Mouse (Mus musculus): ENCODE results near the gene Ndufa7.

Ndufa7 gene

DNA sequence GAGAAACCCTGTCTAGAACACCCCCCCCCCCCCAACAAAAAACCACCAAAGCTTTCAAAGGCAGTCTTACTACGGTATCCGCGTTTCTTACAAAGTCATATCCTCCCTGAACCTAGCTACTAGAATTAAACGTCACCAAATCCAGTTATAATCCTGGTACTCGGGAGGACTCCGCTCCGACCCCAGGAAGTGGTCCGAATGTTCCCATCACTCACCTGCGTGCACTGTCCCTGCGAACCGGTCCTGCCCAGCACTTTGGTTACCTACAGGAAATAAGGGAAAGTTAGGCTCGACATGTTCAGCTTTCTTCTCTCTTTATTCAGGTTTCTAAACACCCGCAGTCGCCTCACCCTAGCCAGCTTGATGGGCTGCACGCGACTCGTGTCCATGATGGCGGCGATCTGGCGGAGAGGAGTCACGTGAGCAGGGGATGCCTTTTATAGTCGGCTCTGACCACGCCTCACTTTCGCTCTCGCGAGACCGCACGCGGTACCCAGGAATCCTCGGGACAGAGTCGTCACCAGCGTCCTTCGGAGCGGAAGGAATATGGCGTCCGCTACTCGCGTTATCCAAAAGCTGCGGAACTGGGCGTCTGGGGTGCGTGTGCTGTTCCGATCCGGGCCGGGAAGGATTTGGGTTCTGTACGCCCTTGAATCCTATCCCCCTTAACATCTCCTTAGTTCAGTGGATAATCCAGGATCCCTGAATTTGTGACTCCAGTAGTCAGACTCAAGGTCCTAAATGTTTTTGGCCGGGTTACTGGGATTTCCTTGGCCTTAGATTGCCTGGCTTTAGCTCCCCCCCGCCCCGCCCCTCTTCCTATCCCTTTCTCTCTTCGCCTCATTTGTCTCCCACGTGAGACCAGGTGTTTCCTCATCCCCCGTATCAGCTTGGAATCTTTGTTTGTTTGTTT, at the start of gene Ndufa7, which contains the start of gene Rps28:
Gene Ndufa7 (plus strand): TSS at position 489 of the 913 bp plus-strand sequence.
Gene Rps28 (minus strand): TSS at position 479 of the 913 bp plus-strand sequence.
- CTCF ChIA-PET: interaction anchor here (0.7 kb wide), 1 partner anchor 22 kb away, joined by 8 read pairs; no protein-coding TSS in a partner anchor

DNA sequence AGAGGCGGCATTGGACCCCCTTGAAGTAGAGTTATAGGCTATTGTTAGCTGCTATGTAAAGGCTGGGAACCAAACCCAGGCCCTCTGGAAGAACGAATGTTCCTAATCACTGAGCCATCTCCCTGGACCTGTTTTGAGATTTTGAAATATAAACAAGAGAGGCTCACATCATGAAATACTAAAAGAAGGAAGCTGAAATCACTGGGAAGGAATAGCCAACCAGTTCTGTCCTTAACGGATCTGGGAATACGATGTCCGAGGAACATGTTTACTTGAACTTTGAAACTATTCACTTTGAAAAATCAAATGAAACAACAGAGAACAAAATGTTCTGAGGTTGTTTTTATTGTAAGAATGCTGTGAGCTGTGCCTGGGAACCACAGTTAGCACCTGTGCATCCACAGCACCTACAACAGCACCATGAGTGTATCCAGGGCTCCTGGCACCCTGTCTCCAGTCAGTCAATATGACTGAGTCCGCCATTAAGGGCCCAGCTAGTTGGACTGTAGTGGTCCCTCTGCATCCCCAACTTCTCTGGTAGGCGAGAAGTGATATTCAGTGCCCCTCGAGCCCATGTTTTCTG, 49.7 kb upstream of the Ndufa7 start:
- CTCF ChIA-PET: no interaction called here

- CTCF ChIA-PET: interaction anchor here (0.7 kb wide), 1 partner anchor 9 kb away, joined by 5 read pairs; no protein-coding TSS in a partner anchor
Observed at GRCm38 (mm10) chr17:33775287-33775686, 49.1 kb upstream of the Ndufa7 start.

DNA sequence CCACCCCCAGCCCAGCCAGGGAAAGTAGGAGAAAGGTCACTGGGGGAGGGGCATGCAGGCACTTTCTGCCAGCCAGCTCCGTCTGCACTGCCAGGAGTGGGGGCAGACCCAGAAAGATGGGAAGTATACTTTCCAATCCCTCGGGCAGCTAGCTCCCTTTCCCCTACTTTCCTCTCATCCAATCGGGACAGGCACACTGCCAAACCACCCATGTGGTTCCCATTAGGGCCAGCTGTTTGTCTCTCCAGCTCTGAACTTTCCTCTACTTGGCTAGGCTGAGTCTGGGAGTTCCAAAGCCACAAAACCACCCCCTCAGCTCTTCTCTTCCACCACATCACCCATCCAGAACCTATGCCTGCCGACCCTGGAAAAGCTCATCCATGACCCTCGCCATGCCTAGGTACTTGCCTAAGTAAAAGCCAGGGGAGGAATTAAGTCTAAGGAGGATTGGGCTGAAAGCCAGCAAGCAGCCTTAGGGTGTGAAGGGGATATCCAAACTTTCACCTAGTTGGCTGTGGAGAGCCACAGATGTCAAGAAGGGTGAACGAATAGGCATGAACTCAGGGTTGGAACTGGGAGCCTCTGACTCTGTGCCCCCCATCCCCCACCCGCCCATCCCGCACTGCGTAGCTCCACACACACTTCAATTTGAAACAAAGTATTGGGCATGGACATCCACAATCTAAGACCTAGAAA, 45.0 kb upstream of the Ndufa7 start:
- CTCF ChIA-PET: interaction anchor here (0.6 kb wide), 1 partner anchor 247 kb away, joined by 3 read pairs; no protein-coding TSS in a partner anchor

GRCm38 (mm10) chr17:33779967-33780295, 44.4 kb upstream of the Ndufa7 start:
- CTCF ChIA-PET: interaction anchor here (0.6 kb wide), 1 partner anchor 248 kb away, joined by 3 read pairs; no protein-coding TSS in a partner anchor

- CTCF ChIA-PET: no interaction called here
Observed at GRCm38 (mm10) chr17:33780431-33780830, 43.9 kb upstream of the Ndufa7 start.

DNA sequence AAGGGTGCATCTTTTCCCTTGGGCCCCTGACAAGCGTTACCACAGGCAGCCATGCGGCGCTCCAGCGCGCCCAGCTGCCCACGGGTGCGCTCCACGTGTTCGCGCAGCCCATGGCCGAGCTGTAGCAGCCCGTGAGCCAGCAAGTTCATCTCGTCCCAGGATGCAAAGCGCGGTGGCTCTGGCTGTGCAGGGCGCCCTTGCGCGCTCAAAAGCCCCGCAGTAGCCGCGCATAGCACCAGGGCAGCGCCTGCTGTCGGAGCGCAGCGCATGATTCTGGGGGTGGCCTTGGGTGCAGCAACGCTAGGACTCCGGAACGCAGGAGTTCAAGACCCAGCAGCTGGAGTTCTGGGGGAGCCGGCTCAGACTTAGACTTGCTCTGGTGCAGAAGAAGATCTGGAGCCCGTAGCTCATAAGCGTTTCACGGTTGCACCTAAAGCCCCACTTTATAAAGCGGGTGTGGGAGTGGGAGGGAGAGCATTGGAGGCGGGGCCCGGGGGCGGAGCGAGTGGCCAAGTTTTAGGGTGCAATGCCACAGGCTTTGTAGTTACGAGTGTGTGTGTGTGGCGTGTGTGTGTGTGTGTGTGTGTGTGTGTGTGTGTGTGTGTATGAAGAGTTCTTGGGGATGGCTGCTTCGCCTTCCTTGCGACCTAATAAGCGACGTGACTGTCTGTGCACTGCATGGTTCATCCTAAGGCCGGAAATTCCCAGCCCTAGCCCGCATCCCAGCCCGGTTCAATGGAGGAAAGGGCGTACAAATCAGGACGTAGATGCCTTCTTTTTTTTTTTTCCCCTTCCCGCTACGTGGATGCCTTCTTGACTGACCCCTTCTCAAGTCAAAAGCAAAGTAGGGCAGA, 43.0 kb upstream of the Ndufa7 start, which contains the start of gene Angptl4:
Gene Angptl4 (minus strand): TSS at position 707 of the 854 bp plus-strand sequence.
- CTCF ChIA-PET: no interaction called here

GRCm38 (mm10) chr17:33782067-33782466, 42.3 kb upstream of the Ndufa7 start:
- CTCF ChIA-PET: interaction anchor here (1.1 kb wide), 1 partner anchor 17 kb away, joined by 6 read pairs; no protein-coding TSS in a partner anchor

GRCm38 (mm10) chr17:33783408-33783807, 41.0 kb upstream of the Ndufa7 start:
- CTCF ChIA-PET: no interaction called here

- CTCF ChIA-PET: no interaction called here
Observed at GRCm38 (mm10) chr17:33784939-33785338, 39.4 kb upstream of the Ndufa7 start.

GRCm38 (mm10) chr17:33786375-33786774, 38.0 kb upstream of the Ndufa7 start:
- CTCF ChIA-PET: no interaction called here

- CTCF ChIA-PET: no interaction called here
Observed at GRCm38 (mm10) chr17:33788732-33789131, 35.6 kb upstream of the Ndufa7 start.

DNA sequence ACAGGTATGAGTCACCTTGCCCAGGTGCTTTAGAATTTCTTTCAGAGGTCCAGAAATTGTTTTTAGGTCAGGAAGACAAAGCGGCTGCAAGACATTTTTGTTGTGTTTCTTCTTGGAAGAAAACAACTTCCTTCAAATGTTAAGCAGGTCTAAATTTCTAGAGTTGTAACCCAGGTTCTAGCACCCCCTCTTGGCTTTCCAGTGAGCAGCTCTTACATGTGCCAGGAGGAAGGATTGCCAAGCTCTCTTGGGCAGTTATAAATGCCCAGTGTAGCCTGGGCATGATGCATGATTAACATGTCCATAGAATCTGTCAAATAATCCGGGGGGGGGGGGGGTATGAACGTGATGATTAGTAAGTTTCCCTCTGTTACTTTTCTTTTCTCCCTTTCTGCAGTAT, 26.1 kb upstream of the Ndufa7 start:
- CTCF ChIA-PET: no interaction called here

DNA sequence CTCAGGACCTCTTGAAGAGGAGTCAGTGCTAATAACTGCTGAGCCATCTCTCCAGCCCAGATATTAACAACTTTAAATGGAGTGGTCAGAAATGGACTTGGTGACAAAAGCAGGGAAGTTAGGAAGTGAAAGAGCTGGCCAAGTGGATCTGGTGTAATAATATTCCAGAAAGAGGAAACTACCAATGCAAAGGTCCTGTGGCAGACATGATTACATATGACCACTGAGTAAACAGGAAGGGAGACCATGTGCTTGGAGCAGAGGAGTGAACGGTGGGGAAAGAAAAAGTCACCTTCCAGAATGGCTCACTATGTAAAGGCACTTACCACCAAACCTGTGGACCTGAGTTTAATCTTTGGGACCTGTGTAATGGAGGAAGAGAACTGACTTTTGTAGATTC, 25.1 kb upstream of the Ndufa7 start:
- CTCF ChIA-PET: interaction anchor here (0.6 kb wide), 1 partner anchor 41 kb away, joined by 16 read pairs; no protein-coding TSS in a partner anchor

DNA sequence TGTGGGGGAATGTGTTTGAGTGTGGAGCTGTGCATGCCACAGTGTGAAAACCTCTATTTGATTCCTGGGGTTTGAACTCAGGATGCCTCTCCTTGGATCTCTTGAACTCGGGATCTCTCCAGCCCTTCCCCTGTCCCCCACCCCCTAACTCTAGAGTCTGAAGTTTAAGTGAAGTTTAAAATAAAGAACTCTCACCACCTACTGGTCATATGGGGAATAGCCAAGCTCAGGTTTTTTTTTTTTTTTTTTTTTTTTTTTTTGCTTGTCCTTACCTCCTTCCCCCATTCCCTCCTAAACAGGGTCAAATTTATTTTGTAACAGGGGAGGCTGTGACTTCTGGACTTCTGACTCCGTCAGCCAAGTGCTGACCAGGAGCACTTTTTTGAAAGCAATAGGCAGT, 22.2 kb upstream of the Ndufa7 start:
- CTCF ChIA-PET: interaction anchor here (0.6 kb wide), 1 partner anchor 23 kb away, joined by 8 read pairs; no protein-coding TSS in a partner anchor

- CTCF ChIA-PET: no interaction called here
Observed at GRCm38 (mm10) chr17:33804205-33804604, 20.2 kb upstream of the Ndufa7 start.

GRCm38 (mm10) chr17:33804745-33805144, 19.6 kb upstream of the Ndufa7 start:
- CTCF ChIA-PET: no interaction called here

DNA sequence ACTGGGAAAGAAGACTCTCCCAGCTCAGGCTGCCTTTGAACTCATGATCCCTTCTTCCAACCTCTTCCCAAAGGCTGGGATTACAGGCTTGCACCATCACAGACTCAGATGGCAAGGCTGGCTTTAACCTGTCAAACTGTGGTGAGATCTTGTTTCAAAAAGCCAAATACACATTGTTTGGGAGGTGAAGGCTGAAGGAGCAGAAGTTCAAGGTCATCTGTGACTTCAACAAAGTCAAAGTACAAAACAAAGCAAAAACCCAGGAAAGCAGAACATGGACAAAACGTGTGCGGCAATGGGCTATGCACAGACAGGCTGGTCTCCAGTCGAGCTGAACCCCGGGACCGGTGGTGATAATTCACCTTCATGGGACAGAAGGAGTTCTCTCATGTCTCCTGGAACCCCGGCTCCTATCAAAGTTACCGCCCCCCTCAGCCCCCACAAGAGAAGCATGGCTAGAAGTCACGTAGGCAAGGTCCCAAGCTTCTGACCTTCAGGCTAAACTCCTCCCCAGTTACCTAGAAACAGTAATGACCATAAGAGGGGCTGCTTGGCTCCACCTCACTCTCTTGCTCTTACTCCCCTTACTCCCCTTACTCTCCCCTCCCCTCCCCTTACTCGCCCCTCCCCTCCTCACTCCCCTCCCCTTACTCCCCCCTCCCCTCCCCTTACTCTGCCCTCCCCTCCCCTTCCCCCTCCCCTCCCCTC, 17.0 kb upstream of the Ndufa7 start:
- CTCF ChIA-PET: interaction anchor here (0.7 kb wide), 1 partner anchor 18 kb away, joined by 7 read pairs; no protein-coding TSS in a partner anchor

GRCm38 (mm10) chr17:33808192-33808591, 16.2 kb upstream of the Ndufa7 start:
- CTCF ChIA-PET: no interaction called here

Data from spleen, embryonic (tissue).